Mouse (Mus musculus) frontal cortex, adult 2 months (tissue): ENCODE data around the gene Nup107. TPM values are rescaled to one million over a fixed set of nuclear protein-coding genes. Genes with fewer than 3 reads are reported as not detected.
"Not testable (repeated sequence)": the region's sequence is repeated elsewhere in the genome, so short reads cannot be mapped to it uniquely, and the experiment has no call there.

ENCODE experiments used
- DNase-seq, 2 experiments: peaks; one replicate each; pipeline ENCODE4 v3.0.0; 2022; ENCODE audit warnings: low spot score in 1 of 2; ENCODE audit errors: extremely low spot score in 1 of 2
- polyA plus RNA-seq: library from polyadenylated mRNA; depleted of rRNA; stranded (reverse); fragments of >200 nt; gene quantifications from 2 replicates; pipeline ENCODE4 v1.2.3, GENCODE M21; 2012

Gene Nup107
- polyA plus RNA-seq, 1 experiment = 17.8 TPM

DNA sequence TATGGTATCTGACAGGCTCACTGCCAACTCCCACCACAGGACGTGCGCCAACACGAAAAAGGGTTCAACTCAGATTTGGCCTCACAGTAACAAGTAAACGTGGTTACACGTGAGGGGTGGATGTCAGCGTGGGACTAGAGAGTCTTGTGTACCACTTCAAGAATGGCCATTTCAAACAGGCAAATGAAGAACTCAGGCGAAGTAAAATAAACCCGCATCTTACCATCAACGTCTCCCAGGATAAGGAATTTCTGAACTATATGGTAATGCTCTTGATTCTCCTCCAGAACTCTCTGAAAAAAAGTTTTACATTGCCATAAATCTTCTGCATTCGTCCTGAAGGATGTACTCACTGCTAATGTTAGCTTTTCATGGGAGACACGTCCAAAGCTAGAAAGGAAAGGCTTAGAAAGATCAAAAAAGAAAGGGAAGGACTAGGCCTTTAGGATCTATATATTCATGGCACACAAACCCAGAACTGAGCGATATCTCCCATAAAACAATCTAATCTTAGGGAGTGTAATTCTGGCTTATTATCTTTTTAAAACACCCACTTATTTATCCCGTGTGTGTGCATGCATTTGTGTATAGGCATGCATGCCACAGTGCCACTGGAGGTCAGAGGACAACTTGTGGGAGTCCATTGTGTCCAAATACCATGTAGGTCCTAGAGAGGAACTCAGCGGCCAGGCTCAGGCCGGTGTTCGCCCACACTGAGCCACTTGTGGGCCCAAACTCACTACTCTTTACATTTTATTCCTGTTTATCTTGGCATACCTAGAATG is 26.2 kb downstream of the Nup107 start:
- no peak for DNase-seq

DNA sequence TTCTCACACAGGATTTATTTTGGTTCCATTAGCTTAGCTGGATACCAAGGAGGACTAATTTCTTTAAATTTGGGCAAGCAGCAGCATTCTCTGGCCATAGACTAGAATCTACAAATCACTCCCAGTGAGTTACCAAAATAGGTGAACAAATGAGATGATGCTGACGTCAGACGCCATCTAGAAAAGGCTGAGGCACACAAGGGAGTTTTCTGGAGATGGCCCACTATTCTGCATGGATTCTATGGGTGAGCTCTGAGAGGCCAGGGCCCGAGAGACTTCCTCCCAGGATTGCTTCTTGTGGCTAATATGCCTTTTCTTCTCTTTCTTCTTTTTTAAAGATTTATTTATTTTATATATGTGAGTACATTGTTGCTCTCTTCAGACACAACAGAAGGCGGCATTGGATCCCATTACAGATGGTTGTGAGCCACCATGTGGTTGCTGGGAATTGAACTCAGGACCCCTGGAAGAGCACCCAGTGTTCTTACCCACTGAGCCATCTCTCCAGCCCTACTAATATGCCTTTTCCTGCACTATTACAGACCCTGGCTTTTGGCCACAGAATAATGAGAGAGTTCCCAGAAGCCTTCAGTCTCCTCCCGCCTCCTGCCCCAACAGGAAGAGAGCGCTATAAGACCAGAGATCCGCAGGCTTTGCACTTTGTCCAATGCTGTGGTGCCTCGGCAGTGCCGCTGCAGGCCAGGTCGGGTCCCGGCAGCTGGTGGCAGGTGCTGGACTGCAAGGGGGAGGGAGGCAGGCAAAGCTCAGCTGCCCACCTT is 27.2 kb downstream of the Nup107 start:
- no peak for DNase-seq

DNA sequence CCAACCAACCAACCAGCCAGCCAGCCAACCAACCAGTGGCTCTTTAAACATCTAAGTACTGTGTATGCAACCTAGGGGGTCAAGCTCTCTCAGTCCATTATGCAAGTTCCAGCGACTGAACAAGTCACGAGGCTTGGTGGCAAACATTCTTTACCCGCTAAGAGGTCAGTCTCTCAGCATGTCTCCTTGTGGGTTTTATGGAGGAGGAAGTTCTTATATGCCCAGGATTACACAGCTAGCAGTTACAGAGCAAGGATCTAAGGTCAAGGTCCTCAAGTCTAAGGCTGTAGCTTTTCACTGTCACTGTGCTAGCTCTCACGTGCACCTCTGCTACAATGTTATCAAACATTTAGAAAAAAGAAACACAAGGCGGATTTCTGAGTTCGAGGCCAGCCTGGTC is 27.9 kb downstream of the Nup107 start:
- no peak for DNase-seq

DNA sequence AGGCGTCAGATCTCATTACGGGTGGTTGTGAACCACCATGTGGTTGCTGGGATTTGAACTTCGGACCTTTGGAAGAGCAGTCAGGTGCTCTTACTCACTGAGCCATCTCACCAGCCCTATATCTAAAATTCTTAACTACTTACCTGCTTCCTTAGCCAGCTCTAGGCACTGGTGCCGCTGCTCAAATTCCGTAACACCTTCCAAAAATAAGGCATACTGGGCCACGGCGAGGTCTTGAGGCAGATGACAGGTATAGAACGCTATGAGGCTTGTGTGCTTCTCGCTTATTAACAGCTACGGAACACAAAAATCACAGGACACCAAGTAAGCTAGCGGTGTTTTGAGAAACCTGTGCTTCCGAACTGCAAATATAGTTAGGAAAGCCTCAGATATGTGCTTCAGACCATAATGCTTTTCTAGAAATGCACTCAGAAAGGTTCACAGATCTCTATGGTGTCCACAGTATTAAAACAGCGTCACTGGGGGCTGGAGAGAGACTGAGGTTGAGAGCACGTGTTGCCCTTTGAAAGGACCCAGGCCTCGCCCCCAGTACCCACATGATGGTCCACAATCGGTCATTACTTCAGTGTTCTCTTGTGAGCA is 28.8 kb downstream of the Nup107 start:
- DNase-seq = no peak

DNA sequence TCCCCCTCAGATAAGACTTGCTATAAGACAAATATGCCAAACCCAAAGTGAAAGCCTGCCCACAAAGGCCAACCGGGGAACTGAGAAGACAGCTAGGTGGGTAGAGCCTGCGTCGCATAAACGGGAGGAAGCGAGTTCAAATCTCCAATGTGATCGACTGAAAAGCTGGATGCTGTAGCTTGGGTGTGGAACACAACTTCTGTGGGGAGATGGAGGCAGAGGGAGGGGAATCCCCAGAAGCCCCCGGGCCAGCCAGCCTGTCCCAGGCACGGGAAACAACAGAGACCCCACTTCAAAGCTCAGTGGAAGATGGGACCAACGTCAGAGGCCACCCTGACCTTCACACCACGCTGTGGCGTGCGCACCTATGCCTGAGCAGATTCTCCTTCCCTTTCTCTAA is 29.5 kb downstream of the Nup107 start:
- no peak for DNase-seq

DNA sequence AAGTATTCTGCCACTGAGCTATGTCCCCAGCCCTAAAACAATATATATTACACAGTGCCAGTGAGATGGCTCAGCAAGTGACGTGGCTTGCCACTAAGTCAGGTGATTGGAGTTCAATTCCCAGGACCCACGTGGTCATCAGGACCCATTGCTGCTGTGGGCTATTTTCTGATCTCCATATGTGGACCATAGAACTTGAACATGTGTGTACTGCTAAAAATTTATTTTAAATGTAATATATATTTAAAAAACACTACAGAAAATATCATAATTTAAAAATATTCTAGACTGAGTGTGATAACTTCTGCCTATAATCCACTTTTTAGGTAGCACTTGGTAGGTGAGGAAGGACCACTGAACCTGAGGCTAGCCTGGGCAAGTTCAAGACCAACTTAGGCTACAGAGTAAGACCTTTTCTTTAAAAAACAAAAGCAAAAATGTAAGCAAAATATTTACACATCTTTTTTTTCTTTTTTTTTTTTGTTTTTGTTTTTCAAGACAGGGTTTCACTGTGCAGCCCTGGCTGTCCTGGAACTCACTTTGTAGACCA is 30.1 kb downstream of the Nup107 start:
- no peak for DNase-seq

DNA sequence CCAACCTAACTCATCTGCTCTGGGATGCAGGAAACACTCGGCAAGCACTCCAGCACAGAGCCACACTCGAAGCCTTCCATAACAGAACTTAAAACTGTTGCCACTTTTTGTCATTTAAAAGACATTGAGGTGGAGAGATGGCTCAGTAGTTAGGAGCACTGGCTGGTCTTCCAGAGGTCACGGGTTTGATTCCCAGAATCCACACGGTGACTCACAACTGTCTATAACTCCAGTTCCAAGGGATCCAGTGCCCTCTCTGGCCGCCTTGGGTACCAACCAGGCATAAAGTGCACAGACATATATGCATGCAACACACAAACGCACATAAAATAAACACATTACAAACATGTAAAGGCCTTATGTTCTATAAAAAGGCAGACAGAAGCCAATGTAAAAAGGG is 31.0 kb downstream of the Nup107 start:
- DNase-seq = no peak

DNA sequence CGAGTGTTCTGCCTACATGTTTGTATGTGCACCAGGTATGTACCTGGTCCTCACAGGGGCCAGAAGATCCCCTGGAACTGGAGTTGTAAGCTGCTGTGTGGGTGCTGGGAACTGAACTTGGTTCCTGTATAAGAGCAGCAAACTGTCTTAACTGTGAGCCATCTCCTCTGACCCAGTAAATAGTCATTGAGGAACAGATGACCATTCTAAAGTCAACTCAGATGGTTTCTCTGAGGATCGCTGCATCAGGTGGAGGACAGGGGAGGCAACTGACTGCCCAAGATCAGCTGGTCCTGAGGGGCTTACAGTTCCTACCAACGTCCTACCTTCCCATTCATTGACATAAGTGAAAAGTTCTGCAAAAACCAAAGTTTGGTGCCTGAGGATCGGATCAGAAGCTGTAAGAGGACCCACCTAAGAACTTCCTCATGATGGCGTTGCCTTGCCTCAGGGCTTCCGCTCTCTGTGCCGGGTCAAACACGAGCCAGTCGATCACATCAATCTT is 31.6 kb downstream of the Nup107 start:
- no peak for DNase-seq

DNA sequence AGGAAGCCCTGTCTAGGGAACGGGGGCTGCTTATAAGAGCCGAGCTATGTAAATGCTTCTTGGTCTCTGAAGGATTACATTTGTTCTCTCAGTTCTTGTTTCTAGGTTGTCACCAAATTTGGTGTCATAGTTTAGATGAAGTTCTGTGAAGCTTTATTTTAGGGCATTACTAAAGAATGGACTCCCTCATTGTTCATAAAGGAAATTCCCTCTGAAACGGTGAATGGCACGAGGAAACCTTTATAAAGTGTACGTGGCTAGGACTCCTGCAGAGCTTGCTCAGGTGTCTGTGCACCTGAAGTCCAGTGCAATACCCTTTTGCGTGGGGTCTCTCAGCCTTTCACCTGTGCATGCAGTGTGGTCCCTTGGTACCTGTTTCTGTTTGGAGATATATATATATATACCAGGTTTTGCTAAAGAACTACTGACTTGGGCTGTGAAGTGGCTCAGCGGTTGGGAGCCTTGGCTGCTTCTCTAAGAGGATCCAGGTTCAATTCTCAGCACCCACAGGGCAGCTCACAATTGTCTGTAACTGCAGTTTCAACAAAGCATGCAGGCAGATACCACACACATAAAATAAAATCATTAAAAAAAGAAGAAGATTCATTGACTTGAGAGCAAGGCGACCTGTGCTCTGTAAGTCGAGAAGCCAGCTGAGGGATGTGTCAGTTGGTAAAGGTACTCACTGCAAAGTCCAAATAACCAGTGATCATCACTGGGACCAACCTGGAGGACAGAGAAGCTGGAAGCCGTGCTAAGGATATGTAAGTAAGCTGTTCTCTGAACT is 32.5 kb downstream of the Nup107 start:
- DNase-seq = no peak

DNA sequence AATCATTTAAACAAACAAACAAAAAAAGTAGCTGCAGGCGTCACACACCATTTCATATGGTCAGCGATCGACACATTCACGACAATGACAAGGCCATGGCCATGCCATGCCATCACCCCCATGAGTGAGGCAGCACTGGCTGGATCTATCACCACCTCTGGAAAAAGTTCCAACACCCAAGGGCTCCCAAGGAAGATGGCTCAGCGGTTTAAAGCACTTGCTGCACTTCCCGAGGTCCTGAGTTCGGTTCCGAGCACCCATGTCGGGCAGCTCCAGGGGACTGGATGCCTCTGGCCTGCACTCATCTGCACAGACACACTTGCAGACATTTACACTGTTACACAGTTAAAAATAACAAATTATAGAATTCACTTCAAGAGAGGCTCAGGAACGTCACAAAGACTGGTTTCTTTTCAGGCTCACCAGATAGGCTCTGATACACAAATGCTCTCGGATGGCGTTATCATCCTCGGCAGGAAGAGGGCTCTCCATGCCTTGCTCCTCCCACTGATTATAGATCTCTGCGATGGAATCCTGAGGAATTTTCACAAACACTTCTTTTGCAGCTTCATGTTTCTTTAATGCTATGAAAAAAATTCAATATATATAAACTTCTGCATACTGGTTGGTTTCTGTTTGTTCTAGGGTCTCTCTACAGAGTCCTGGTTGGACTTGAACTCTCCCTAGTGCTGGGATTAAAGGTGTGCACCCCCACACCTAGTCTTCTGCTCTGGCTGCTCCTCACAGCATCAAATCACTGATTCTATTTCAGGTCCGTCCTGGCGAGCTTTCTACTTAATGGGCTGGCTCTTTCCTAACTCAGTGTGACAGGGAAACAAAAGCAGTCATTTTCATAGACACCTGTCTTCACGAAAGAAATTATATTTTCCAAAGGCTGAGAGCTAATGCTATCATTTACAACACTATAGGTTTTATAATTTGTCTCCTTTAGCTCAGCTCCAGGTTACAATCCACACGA is 33.5 kb downstream of the Nup107 start:
- DNase-seq = no peak

DNA sequence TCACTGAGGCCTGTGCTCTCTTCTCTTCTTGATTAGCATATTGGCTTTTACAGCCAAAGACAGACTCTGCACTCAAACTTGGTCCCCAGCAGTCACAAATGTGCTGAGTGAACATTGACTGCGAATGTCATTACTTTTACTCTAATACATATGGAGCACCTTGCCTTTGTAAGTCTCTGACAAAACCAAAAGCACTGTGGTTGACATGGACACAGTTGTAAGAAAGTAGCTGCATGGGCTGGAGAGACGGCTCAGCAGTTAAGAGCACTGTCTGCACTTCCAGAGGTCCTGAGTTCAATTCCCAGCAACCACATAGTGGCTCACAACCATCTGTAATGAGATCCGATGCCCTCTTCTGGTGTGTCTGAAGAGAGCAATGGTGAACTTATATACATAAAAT is 34.2 kb downstream of the Nup107 start:
- not testable (repeated sequence) for DNase-seq

DNA sequence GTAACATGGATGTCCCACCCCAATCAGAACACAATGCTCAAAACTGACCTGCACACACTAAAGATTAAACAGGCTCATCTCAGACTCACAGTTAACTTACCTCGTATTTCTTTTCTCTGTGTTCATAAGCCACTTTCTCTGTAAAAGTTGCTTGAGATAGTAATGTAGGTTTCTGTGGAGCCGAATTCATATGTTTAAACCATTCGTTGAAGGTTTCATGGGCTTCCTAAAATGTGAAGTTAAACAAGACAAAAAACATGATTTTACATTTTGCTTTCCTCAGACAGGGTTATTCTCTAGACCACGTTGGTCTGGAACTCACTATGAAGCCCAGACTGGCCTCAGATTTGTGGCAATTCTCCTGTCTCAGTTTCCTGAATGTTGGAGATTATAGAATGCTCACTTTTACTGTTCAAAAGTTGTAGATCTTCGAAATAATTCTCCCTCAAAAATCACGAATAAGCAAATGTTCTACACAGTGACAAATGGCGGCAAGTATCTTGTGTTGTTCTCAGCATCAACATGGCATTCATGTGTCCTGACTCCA is 34.6 kb downstream of the Nup107 start:
- DNase-seq = no peak

DNA sequence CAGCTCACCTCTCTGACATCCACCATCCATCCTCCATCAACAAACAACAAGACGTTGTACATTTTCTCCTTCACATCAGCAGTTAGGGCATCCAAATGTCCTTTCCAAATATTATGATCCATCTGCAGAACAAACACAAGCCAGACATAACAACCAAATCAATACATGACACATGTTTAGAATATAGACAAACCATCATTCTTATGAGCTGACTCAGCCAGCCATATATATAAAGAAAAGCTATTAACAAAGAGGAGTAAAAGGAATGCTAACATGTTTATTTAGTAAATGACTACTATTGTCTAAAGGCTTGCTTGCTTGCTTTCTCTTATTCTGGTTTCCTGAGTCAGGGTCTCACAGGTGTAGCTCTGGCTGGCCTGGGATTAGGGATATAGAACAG is 35.2 kb downstream of the Nup107 start:
- DNase-seq = no peak

DNA sequence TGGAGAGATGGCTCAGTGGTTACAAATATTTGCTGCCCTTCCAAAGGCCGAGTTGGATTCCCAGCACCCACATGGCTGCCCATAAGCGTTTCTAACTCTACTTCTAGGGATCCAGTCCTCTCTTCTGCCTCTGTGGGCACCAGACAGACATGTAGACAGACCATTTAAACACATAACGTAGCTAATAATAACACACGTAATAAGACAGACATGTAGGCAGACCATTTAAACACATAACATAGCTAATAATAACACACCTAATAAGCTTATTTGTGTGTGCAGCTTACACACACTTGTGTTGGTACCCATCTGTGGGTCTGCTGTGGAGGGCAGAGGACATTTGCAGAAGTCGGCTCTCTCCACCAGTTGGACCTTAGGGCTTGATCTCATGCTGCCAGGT is 35.7 kb downstream of the Nup107 start:
- no peak for DNase-seq

DNA sequence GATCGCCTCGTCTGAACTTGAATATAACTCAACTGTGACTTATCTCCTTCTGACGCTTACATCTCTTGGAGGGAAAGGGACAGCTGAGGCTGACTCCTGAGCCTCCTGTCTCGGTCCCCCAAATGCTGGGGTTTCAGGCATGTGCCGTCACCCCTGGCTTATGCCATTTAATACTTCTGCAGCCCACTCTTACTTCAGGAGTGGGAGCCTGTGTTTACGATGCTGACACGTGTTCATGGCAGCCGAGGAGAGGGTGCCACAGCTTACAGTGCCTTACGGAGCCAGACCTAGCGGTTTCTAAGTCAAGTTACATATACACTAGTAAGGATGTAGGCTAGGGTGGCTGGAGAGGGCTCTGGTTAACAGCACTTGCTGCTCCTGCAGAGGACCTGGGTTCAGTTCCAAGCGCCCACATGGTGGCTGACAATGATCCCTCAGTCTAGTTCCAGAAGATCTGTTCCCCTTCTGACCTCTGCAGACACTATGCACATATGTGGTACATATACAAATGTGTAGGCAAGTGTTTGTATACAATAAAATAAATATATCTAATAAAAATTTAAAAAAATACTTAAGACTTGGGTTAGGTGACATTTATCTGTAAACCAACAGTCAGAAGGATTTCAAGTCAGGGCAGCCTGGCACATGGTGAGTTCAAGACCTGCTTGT is 36.6 kb downstream of the Nup107 start:
- no peak for DNase-seq

DNA sequence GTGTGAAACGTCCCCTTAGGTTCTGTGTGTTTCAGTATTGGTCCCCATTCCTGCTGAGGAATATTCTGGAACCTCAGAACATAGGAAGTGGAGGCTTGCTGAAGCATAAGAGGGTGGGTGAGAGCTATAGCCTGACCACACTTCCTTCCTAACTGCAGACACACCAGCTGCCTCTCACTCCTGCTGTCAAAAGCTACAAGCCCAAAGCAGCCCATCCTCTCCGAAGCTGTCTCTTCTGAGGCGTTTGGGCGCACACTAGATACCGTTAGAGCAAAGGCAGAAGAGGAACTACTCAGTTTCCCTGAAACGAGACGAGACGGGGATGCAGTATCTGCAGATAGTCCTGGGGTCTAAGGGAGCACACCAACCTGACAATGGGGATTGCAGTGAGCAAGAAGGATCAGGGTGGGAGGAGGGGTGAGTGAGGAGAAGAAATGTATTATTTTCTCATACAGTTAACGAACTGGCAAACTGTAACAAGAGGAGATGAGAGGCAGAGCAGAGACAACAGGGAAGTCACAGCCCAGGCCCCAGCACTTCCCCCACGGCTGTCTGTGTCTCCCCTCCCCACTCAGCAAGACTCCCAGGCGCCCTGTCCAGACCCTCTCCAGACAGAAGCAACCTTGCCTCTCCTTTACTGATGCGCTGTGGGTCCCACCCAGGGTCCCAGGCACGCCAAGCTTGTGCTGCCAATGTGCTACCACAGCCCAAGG is 37.3 kb downstream of the Nup107 start:
- no peak for DNase-seq

DNA sequence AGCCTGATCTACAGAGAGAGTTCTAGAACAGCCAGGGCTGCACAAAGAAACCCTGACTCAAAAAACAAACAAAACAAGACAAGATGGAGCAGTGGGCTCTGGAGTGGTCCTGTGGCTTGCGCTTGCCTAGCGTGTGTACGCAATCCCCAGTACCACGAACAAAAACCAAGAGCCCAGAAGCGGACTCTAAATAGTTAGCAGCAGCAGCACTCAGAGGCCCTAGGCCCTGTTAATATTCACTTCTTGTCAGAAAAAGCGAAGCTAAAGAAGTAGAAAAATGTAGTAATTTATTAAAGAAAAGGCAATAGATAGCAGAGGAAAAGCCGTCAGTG is 37.9 kb downstream of the Nup107 start:
- no peak for DNase-seq
